Mouse (Mus musculus) CH12.LX (cell line): ENCODE measurements at regions not wholly inside any gene's neighbourhood (a gene's known extent, or its start where the extent isn't known, plus 50 kb on each side); places are given as distances from the start of the nearest gene placed in this dataset.

ENCODE experiments used
- DNase-seq: peaks from one replicate; pipeline ENCODE4 v3.0.0-alpha.2; 2013; ENCODE audit errors: extremely low read depth
- H3K27ac ChIP-seq: 2 replicates; pipeline ENCODE4 v1.5.1; 2012; ENCODE audit warnings: low read depth, mild to moderate bottlenecking, control low read depth, moderate library complexity; ENCODE audit not compliant: insufficient read depth
- H3K27me3 ChIP-seq: replicated peaks from 2 replicates; pipeline ENCODE3; 2012; ENCODE audit warnings: inconsistent platforms
- H3K36me3 ChIP-seq, 2 experiments: replicated peaks in 1 of 2; 2 replicates each; pipeline versions ENCODE3 to v1.6.1; 2012; ENCODE audit warnings: inconsistent platforms in 1 of 2, low read length in 1 of 2, mild to moderate bottlenecking in 1 of 2, mixed read lengths in 1 of 2, moderate library complexity in 1 of 2; ENCODE audit not compliant: control insufficient read depth in 1 of 2, insufficient read depth in 1 of 2
- H3K4me1 ChIP-seq, 2 experiments: 2 replicates each; pipeline ENCODE4 v1.6.1; 2012; ENCODE audit warnings: inconsistent platforms in 1 of 2, moderate library complexity in 1 of 2; ENCODE audit not compliant: insufficient read depth in 2 of 2, control insufficient read depth in 1 of 2
- H3K4me2 ChIP-seq: 2 replicates; pipeline ENCODE4 v1.6.1; 2012; ENCODE audit warnings: low read depth, mild to moderate bottlenecking, control low read depth; ENCODE audit not compliant: poor library complexity, insufficient read depth, severe bottlenecking
- H3K4me3 ChIP-seq, 3 experiments: fragments of 150-350 bp in 1 of 3; sonication (generic) in 1 of 3; replicated peaks in 1 of 3; 2 replicates each; pipeline versions ENCODE3 to v1.5.1; 2011 to 2012; ENCODE audit warnings: low read depth in 2 of 3, low read length in 2 of 3, mild to moderate bottlenecking in 2 of 3, moderate library complexity in 2 of 3, control low read depth in 1 of 3, improper control_type of control experiment in 1 of 3, inconsistent platforms in 1 of 3, mixed read lengths in 1 of 3; ENCODE audit not compliant: poor library complexity in 1 of 3
- H3K79me2 ChIP-seq: replicated peaks from 2 replicates; pipeline ENCODE4 v1.6.1; 2012; ENCODE audit warnings: mild to moderate bottlenecking, moderate library complexity; ENCODE audit not compliant: control insufficient read depth, poor library complexity, insufficient read depth, severe bottlenecking; ENCODE audit errors: extremely low read depth
- H3K9ac ChIP-seq: 2 replicates; pipeline ENCODE4 v1.6.1; 2012; ENCODE audit warnings: low read depth, mild to moderate bottlenecking, control low read depth, moderate library complexity; ENCODE audit not compliant: insufficient read depth
- H3K9me3 ChIP-seq: replicated peaks from 2 replicates; pipeline ENCODE3; 2012; ENCODE audit warnings: low read length, inconsistent platforms, mixed read lengths
- BHLHE40 ChIP-seq: IDR thresholded peaks from 2 replicates; pipeline ENCODE4 v1.6.1; 2011; ENCODE audit warnings: mild to moderate bottlenecking, low read depth, low read length, improper control_type of control experiment
- CHD1 ChIP-seq: IDR thresholded peaks from 2 replicates; pipeline ENCODE4 v1.6.1; 2012; ENCODE audit warnings: low read depth, low read length, improper control_type of control experiment, inconsistent platforms
- CTCF ChIP-seq, 2 experiments: IDR thresholded peaks in 1 of 2; conservative IDR thresholded peaks in 1 of 2; 2 replicates each; pipeline ENCODE4 v1.5.1; 2011 to 2012; ENCODE audit warnings: low read depth in 2 of 2, low read length in 2 of 2, improper control_type of control experiment in 1 of 2, inconsistent platforms in 1 of 2, mild to moderate bottlenecking in 1 of 2, moderate library complexity in 1 of 2
- ELF1 ChIP-seq: IDR thresholded peaks from 2 replicates; pipeline ENCODE4 v1.6.1; 2014; ENCODE audit warnings: low read depth, mild to moderate bottlenecking, inconsistent platforms, low read length, improper control_type of control experiment
- ETS1 ChIP-seq: conservative IDR thresholded peaks from 2 replicates; pipeline ENCODE4 v1.6.1; 2012; ENCODE audit warnings: low read depth, mild to moderate bottlenecking, inconsistent platforms, low read length, improper control_type of control experiment, moderate library complexity
- GABPA ChIP-seq: IDR thresholded peaks from 2 replicates; pipeline ENCODE4 v1.6.1; 2012; ENCODE audit warnings: low read depth, low read length, improper control_type of control experiment, inconsistent platforms; ENCODE audit not compliant: insufficient replicate concordance
- IRF4 ChIP-seq: IDR thresholded peaks from 2 replicates; pipeline ENCODE4 v1.6.1; 2014; ENCODE audit warnings: low read depth, mild to moderate bottlenecking, inconsistent platforms, low read length, improper control_type of control experiment
- JUND ChIP-seq: conservative IDR thresholded peaks from 2 replicates; pipeline ENCODE4 v1.6.1; 2011; ENCODE audit warnings: low read depth, low read length, improper control_type of control experiment
- KAT2A ChIP-seq: IDR thresholded peaks from 2 replicates; pipeline ENCODE4 v1.6.1; 2012; ENCODE audit warnings: low read length, improper control_type of control experiment, inconsistent platforms; ENCODE audit not compliant: insufficient replicate concordance
- MEF2A ChIP-seq: IDR thresholded peaks from 2 replicates; pipeline ENCODE4 v1.6.1; 2014; ENCODE audit warnings: low read depth, mild to moderate bottlenecking, inconsistent platforms, low read length, improper control_type of control experiment, borderline replicate concordance
- MYC ChIP-seq: IDR thresholded peaks from 2 replicates; pipeline ENCODE4 v1.6.1; 2011; ENCODE audit warnings: low read depth, mild to moderate bottlenecking, improper control_type of control experiment, low read length
- POLR2AphosphoS2 ChIP-seq: IDR thresholded peaks from 2 replicates; pipeline ENCODE4 v1.6.1; 2011; ENCODE audit warnings: low read depth, low read length, improper control_type of control experiment
- RAD21 ChIP-seq: IDR thresholded peaks from 2 replicates; pipeline ENCODE4 v1.6.1; 2011; ENCODE audit warnings: low read depth, mild to moderate bottlenecking, low read length, improper control_type of control experiment, moderate library complexity
- RCOR1 ChIP-seq: conservative IDR thresholded peaks from 2 replicates; pipeline ENCODE4 v1.6.1; 2012; ENCODE audit warnings: low read depth, mild to moderate bottlenecking, inconsistent platforms, low read length, improper control_type of control experiment
- SMC3 ChIP-seq: IDR thresholded peaks from 2 replicates; pipeline ENCODE4 v1.6.1; 2011; ENCODE audit warnings: low read depth, low read length, improper control_type of control experiment
- TBP ChIP-seq: conservative IDR thresholded peaks from 2 replicates; pipeline ENCODE4 v1.6.1; 2011; ENCODE audit warnings: low read depth, low read length, improper control_type of control experiment
- TCF12 ChIP-seq: IDR thresholded peaks from 2 replicates; pipeline ENCODE4 v1.6.1; 2014; ENCODE audit warnings: low read depth, mild to moderate bottlenecking, inconsistent platforms, low read length, improper control_type of control experiment
- dilution Hi-C: fragments of 300-500 bp; cut with MboI; formaldehyde crosslinking; loops from 2 replicates; pipeline ENCODE4 v1.14.3; 2020; ENCODE audit warnings: low sequenced_read_pairs; ENCODE audit not compliant: extremely low pct_unique_long_range_greater_than_20kb, extremely low pct_ligation_motif_present
- in situ Hi-C: fragments of 300-500 bp; cut with MboI; formaldehyde crosslinking; loops from 3 replicates; pipeline ENCODE4 v1.14.3; 2019; ENCODE audit warnings: low sequenced_read_pairs, low pct_ligation_motif_present, low pct_unique_long_range_greater_than_20kb, mixed read lengths

- Histone ChIP-seq H3K4me3 (no peak overlapping the region), H3K9me3 (no peaks in the 10 kb centered on the region), H3K79me2 (no peaks in the 10 kb centered on the region), H3K27ac (no peak overlapping the region), H3K4me1 (no peaks in the 10 kb centered on the region), H3K27me3 (peaks cover 5% of the 10 kb centered on the region), H3K4me2 (no peak overlapping the region), H3K36me3 (no peaks in the 10 kb centered on the region), H3K9ac (no peak overlapping the region)
- DNase-seq: no peak
- in situ Hi-C loops: no loop called here
- TF ChIP-seq SMC3: no peak
- no peak for TF ChIP-seq BHLHE40
- TF ChIP-seq RAD21: no peak
- no peak for TF ChIP-seq IRF4
- no peak for TF ChIP-seq GABPA
- dilution Hi-C loops: no loop called here
Measured at GRCm38 (mm10) chr9:62214546-62214945, 67.5 kb downstream of the Spesp1 start.

GRCm38 (mm10) chr9:62212615-62213014, 69.4 kb downstream of the Spesp1 start:
- in situ Hi-C loops (no loop called here), dilution Hi-C loops (no loop called here)
- TF ChIP-seq BHLHE40 (no peak), RCOR1 (no peak), GABPA (no peak), POLR2AphosphoS2 (no peak), CTCF (conservative IDR thresholded peaks at IDR 0.05 in 1 of 2, IDR thresholded peaks at IDR 0.05 in 1 of 2; ENCODE audit: low read depth in 2 of 2, low read length in 2 of 2) (no peak), ELF1 (no peak), TCF12 (no peak), MYC (no peak), JUND (no peak), ETS1 (no peak), MEF2A (no peak)
- DNase-seq: no peak
- Histone ChIP-seq H3K4me1 (0 out of 4 replicates have a peak, but pooled peaks cover 0 to 4% of the 10 kb centered on the region in 2 experiments), H3K79me2 (no peaks in the 10 kb centered on the region), H3K27ac (no peak overlapping the region), H3K9me3 (no peaks in the 10 kb centered on the region), H3K4me2 (no peak overlapping the region), H3K4me3 (no peak overlapping the region), H3K9ac (no peak overlapping the region), H3K36me3 (no peaks in the 10 kb centered on the region), H3K27me3 (peaks cover 3% of the 10 kb centered on the region)

GRCm38 (mm10) chr9:62210815-62211214, 71.2 kb downstream of the Spesp1 start:
- no peaks in the 10 kb centered on the region for H3K27me3 ChIP-seq
- dilution Hi-C loops (no loop called here), in situ Hi-C loops (no loop called here)
- H3K9me3 ChIP-seq: no peaks in the 10 kb centered on the region
- TF ChIP-seq TBP: no peak
- no peak for TF ChIP-seq MEF2A
- no peak for TF ChIP-seq BHLHE40
- TF ChIP-seq CHD1: no peak
- TF ChIP-seq KAT2A: no peak
- no peaks in the 10 kb centered on the region for H3K79me2 ChIP-seq
- H3K27ac ChIP-seq: no peak overlapping the region
- H3K4me3 ChIP-seq: no peak overlapping the region
- H3K36me3 ChIP-seq: no peaks in the 10 kb centered on the region
- H3K4me2 ChIP-seq: no peak overlapping the region
- H3K9ac ChIP-seq: no peak overlapping the region
- H3K4me1 ChIP-seq: 0 out of 4 replicates have a peak, but pooled peaks cover 0 to 4% of the 10 kb centered on the region in 2 experiments
- no peak for DNase-seq
